Mouse (Mus musculus) limb, embryonic 11.5 days (tissue): ENCODE results near the gene Nfyc. TPM values are rescaled to one million over a fixed set of nuclear protein-coding genes. Genes with fewer than 3 reads are reported as not detected.

ENCODE experiments used
- ATAC-seq: fragments of 200-750 bp; cut with Nextera tagmentation; 2 replicates; pipeline ENCODE4 v1.8.0; 2017; ENCODE audit warnings: low read depth; ENCODE audit not compliant: insufficient number of reproducible peaks, low FRiP score, low TSS enrichment
- DNase-seq: peaks from one replicate; pipeline ENCODE4 v3.0.0-alpha.2; 2015; ENCODE audit warnings: low spot score
- H3K27ac ChIP-seq: fragments of 300-500 bp; sonication (generic); replicated peaks from 2 replicates; pipeline ENCODE4 v1.5.1; 2014; ENCODE audit warnings: low read depth, mild to moderate bottlenecking, low read length
- H3K27me3 ChIP-seq: fragments of 300-500 bp; sonication (generic); 2 replicates; pipeline ENCODE4 v1.6.1; 2014; ENCODE audit warnings: mild to moderate bottlenecking, low read length, mixed read lengths; ENCODE audit not compliant: control insufficient read depth, insufficient read depth
- H3K36me3 ChIP-seq: fragments of 300-500 bp; sonication (generic); 2 replicates; pipeline ENCODE4 v1.6.1; 2014; ENCODE audit warnings: mild to moderate bottlenecking, low read length, moderate library complexity, mixed read lengths; ENCODE audit not compliant: control insufficient read depth, insufficient read depth
- H3K4me1 ChIP-seq: fragments of 300-500 bp; sonication (generic); 2 replicates; pipeline ENCODE4 v1.6.1; 2014; ENCODE audit warnings: low read length, mixed read lengths; ENCODE audit not compliant: control insufficient read depth, insufficient read depth
- H3K4me2 ChIP-seq: fragments of 300-500 bp; sonication (generic); 2 replicates; pipeline ENCODE4 v1.6.1; 2014; ENCODE audit warnings: low read depth, mild to moderate bottlenecking, moderate library complexity; ENCODE audit not compliant: severe bottlenecking
- H3K4me3 ChIP-seq: fragments of 300-500 bp; sonication (generic); 2 replicates; pipeline ENCODE4 v1.5.1; 2014; ENCODE audit warnings: low read depth, low read length
- H3K9ac ChIP-seq: fragments of 300-500 bp; sonication (generic); 2 replicates; pipeline ENCODE4 v1.6.1; 2014; ENCODE audit warnings: mild to moderate bottlenecking, low read length
- H3K9me3 ChIP-seq: fragments of 300-500 bp; sonication (generic); 2 replicates; pipeline ENCODE4 v1.6.1; 2016; ENCODE audit warnings: low read length; ENCODE audit not compliant: control insufficient read depth
- WGBS: fragments of 180-500 bp; shearing (Covaris S2); extraction: QIAGEN DNeasy Blood & Tissue Kit; methylation state at CpG from one replicate; pipeline ENCODE4 v1.1.7; 2014; 5-methylcytosine and 5-hydroxymethylcytosine counted together
- polyA plus RNA-seq: library from polyadenylated mRNA; unstranded; fragments of >200 nt; fragmentation: Nextera tagmentation; extraction: Ambion mirVana; gene quantifications from 2 replicates; pipeline ENCODE4 v1.2.1, GENCODE M21; 2014

The Nfyc gene
- polyA plus RNA-seq, 1 experiment from 2014 or later: 133 TPM

GRCm38 (mm10) chr4:120741303-120741702, 90.1 kb downstream of the Nfyc start:
- Histone ChIP-seq H3K4me2 (no peak overlapping the region), H3K27me3 (peaks cover 16% of the 10 kb centered on the region), H3K36me3 (no peaks in the 10 kb centered on the region), H3K9me3 (no peaks in the 10 kb centered on the region), H3K27ac (no peak overlapping the region), H3K9ac (no peak overlapping the region), H3K4me1 (no peaks in the 10 kb centered on the region), H3K4me3 (no peak overlapping the region)
- no peak for ATAC-seq
- no peak for DNase-seq
- 83% methylated on average over 6 of the region's 6 CpGs for WGBS

- Histone ChIP-seq H3K27ac (no peak overlapping the region), H3K4me2 (no peak overlapping the region), H3K36me3 (no peaks in the 10 kb centered on the region), H3K9ac (no peak overlapping the region), H3K4me3 (no peak overlapping the region), H3K9me3 (no peaks in the 10 kb centered on the region), H3K4me1 (peaks cover 3% of the 10 kb centered on the region; the same call in 1 of the 2 replicates), H3K27me3 (peaks cover 7% of the 10 kb centered on the region)
- WGBS: 78% methylated on average over 5 of the region's 5 CpGs
- DNase-seq (no peak), ATAC-seq (no peak)
These were observed 97.3 kb downstream of the Nfyc start for GRCm38 (mm10) chr4:120734012-120734622.

- Histone ChIP-seq H3K27me3 (peaks cover 7% of the 10 kb centered on the region), H3K4me2 (no peak overlapping the region), H3K27ac (no peak overlapping the region), H3K4me3 (no peak overlapping the region), H3K9me3 (no peaks in the 10 kb centered on the region), H3K9ac (no peak overlapping the region), H3K4me1 (peaks cover 3% of the 10 kb centered on the region; the same call in 1 of the 2 replicates), H3K36me3 (no peaks in the 10 kb centered on the region)
- ATAC-seq: no peak
- no peak for DNase-seq
- WGBS: 82% methylated on average over 6 of the region's 6 CpGs
These were observed 98.6 kb downstream of the Nfyc start for GRCm38 (mm10) chr4:120732737-120733136.

- WGBS: under 1% methylated on average over 40 of the region's 40 CpGs
- Histone ChIP-seq H3K36me3 (no peaks in the 10 kb centered on the region), H3K9me3 (no peaks in the 10 kb centered on the region), H3K9ac (peak overlapping the region; percentile 51; the same call in 1 of the 2 replicates), H3K4me1 (peaks cover 3% of the 10 kb centered on the region; the same call in 1 of the 2 replicates), H3K4me2 (peak overlapping the region; percentile 77), H3K4me3 (peak overlapping the region; percentile 41), H3K27ac (no peak overlapping the region), H3K27me3 (peaks cover 7% of the 10 kb centered on the region)
- ATAC-seq (peak; percentile 91), DNase-seq (peak; percentile 89)
These were observed 100.2 kb downstream of the Nfyc start for GRCm38 (mm10) chr4:120731030-120731644.

GRCm38 (mm10) chr4:120730574-120730973, 100.8 kb downstream of the Nfyc start:
- 22% methylated on average over 6 of the region's 6 CpGs for WGBS
- Histone ChIP-seq H3K9ac (no peak overlapping the region; the same call in 1 of the 2 replicates), H3K36me3 (no peaks in the 10 kb centered on the region), H3K27me3 (peaks cover 7% of the 10 kb centered on the region), H3K9me3 (no peaks in the 10 kb centered on the region), H3K4me2 (peak overlapping the region; percentile 77), H3K27ac (no peak overlapping the region), H3K4me3 (no peak overlapping the region; the same call in 1 of the 2 replicates), H3K4me1 (peaks cover 3% of the 10 kb centered on the region; the same call in 1 of the 2 replicates)
- no peak for DNase-seq
- no peak for ATAC-seq

GRCm38 (mm10) chr4:120730146-120730545, 101.2 kb downstream of the Nfyc start:
- Histone ChIP-seq H3K27ac (no peak overlapping the region), H3K27me3 (peaks cover 7% of the 10 kb centered on the region), H3K4me2 (no peak overlapping the region), H3K9ac (no peak overlapping the region), H3K9me3 (no peaks in the 10 kb centered on the region), H3K4me1 (peaks cover 3% of the 10 kb centered on the region; the same call in 1 of the 2 replicates), H3K36me3 (no peaks in the 10 kb centered on the region), H3K4me3 (no peak overlapping the region)
- ATAC-seq: no peak
- DNase-seq: no peak
- whole genome bisulfite sequencing: 66% methylated on average over 6 of the region's 6 CpGs

- ATAC-seq: no peak
- H3K27me3 ChIP-seq: peaks cover 8% of the 10 kb centered on the region
- H3K9me3 ChIP-seq: no peaks in the 10 kb centered on the region
- no peak overlapping the region for H3K27ac ChIP-seq
- no peak overlapping the region for H3K9ac ChIP-seq
- no peak for DNase-seq
- 36% methylated on average over 6 of the region's 6 CpGs for WGBS
- H3K36me3 ChIP-seq: no peaks in the 10 kb centered on the region
- no peak overlapping the region for H3K4me2 ChIP-seq
- no peak overlapping the region for H3K4me3 ChIP-seq
- H3K4me1 ChIP-seq: peaks cover 3% of the 10 kb centered on the region; the same call in 1 of the 2 replicates
These were observed 101.9 kb downstream of the Nfyc start for GRCm38 (mm10) chr4:120729441-120729840.

GRCm38 (mm10) chr4:120727842-120728241, 103.5 kb downstream of the Nfyc start:
- Histone ChIP-seq H3K4me3 (no peak overlapping the region), H3K9ac (no peak overlapping the region), H3K27me3 (peaks cover 9% of the 10 kb centered on the region), H3K9me3 (no peaks in the 10 kb centered on the region), H3K4me1 (peaks cover 3% of the 10 kb centered on the region; the same call in 1 of the 2 replicates), H3K27ac (no peak overlapping the region), H3K36me3 (no peaks in the 10 kb centered on the region), H3K4me2 (no peak overlapping the region)
- ATAC-seq (no peak), DNase-seq (no peak)
- WGBS: 84% methylated on average over 11 of the region's 11 CpGs
